Mouse (Mus musculus) megakaryocyte, embryonic 14.5 days (primary cell): ENCODE results near the gene AC109138.7.

Experiments
- FLI1 ChIP-seq: IDR thresholded peaks from 2 replicates; pipeline ENCODE4 v1.6.1; 2012; ENCODE audit warnings: low read length, inconsistent platforms, mixed read lengths
- GATA1 ChIP-seq: IDR thresholded peaks from 3 replicates; pipeline ENCODE4 v1.6.1; 2012; ENCODE audit warnings: mixed read lengths, low read length, inconsistent platforms, borderline replicate concordance

DNA sequence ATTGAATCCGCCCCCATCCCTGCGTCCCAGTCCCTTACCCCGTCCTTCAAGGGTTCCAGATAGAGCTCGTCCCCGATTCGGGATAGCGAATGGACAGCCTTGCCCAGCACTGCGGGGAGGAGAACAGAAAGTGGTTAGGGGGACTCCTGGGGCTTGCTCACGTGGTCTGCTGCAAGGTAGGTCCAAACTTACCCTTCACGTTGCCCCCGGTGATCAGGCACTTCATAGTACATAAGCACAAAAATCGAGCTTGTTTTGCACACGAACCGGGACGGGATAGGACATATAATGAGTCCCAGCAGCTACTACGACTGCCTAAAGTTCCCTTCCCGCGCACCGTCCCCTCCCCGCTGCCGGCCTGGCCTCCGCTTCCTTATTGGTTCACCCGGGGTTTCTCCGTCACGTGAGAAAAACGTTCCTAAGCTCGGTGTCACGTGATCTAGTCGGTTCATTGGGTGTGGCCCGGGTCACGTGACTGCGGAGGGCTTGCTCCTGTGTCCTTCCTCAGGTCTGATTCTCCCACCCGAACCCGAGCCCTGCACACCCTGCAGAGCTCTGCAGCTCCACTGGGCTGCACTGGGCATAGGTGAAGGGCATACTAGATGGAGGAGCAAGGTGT, 12.8 kb upstream of the AC109138.7 start, which contains the start of gene Rad9a:
- TF ChIP-seq GATA1 (no peak), FLI1 (no peak)
